Mouse (Mus musculus) lung, embryonic 14.5 days (tissue): Measurements from ENCODE around the gene Gpd1. TPM values are rescaled to one million over a fixed set of nuclear protein-coding genes. Genes with fewer than 3 reads are reported as not detected.

Experiments used
- ATAC-seq: fragments of 200-750 bp; cut with Nextera tagmentation; 2 replicates; pipeline ENCODE4 v1.8.0; 2017; ENCODE audit warnings: mild to moderate bottlenecking, moderate TSS enrichment, moderate library complexity; ENCODE audit not compliant: insufficient read depth
- DNase-seq: peaks from one replicate; pipeline ENCODE4 v3.0.0-alpha.2; 2015
- H3K27ac ChIP-seq: fragments of 300-500 bp; sonication (generic); 2 replicates; pipeline ENCODE4 v1.5.1; 2014; ENCODE audit warnings: low read depth, mild to moderate bottlenecking, moderate library complexity
- H3K27me3 ChIP-seq: fragments of 300-500 bp; sonication (generic); 2 replicates; pipeline ENCODE4 v1.6.1; 2014; ENCODE audit warnings: low read length, control low read depth; ENCODE audit not compliant: insufficient read depth
- H3K36me3 ChIP-seq: fragments of 300-500 bp; sonication (generic); 2 replicates; pipeline ENCODE4 v1.6.1; 2014; ENCODE audit warnings: control low read depth; ENCODE audit not compliant: insufficient read depth
- H3K4me1 ChIP-seq: fragments of 300-500 bp; sonication (generic); 2 replicates; pipeline ENCODE4 v1.6.1; 2014; ENCODE audit warnings: antibody characterized with exemption, control low read depth; ENCODE audit not compliant: insufficient read depth
- H3K4me2 ChIP-seq: fragments of 300-500 bp; sonication (generic); 2 replicates; pipeline ENCODE4 v1.6.1; 2014; ENCODE audit warnings: mild to moderate bottlenecking
- H3K4me3 ChIP-seq: fragments of 300-500 bp; sonication (generic); 2 replicates; pipeline ENCODE4 v1.5.1; 2014; ENCODE audit warnings: low read depth, low read length
- H3K9ac ChIP-seq: fragments of 300-500 bp; sonication (generic); 2 replicates; pipeline ENCODE4 v1.6.1; 2014
- H3K9me3 ChIP-seq: fragments of 300-500 bp; sonication (generic); 2 replicates; pipeline ENCODE4 v1.6.1; 2016; ENCODE audit warnings: low read depth, low read length, control low read depth
- CTCF ChIP-seq: IDR thresholded peaks from 2 replicates; pipeline ENCODE4 v1.5.1; 2016; ENCODE audit warnings: antibody characterized with exemption, low read depth
- WGBS: fragments of 180-500 bp; shearing (Covaris S2); extraction: QIAGEN DNeasy Blood & Tissue Kit; methylation state at CpG from one replicate; pipeline ENCODE4 v1.1.7; 2014; 5-methylcytosine and 5-hydroxymethylcytosine counted together
- polyA plus RNA-seq: library from polyadenylated mRNA; unstranded; fragments of >200 nt; fragmentation: Nextera tagmentation; extraction: Ambion mirVana; gene quantifications from 2 replicates; pipeline ENCODE4 v1.2.1, GENCODE M21; 2014

The Gpd1 gene
- polyA plus RNA-seq, 1 experiment from 2014 or later, result 0.58 TPM

- Histone ChIP-seq H3K4me2 (no peak overlapping the region), H3K27me3 (no peaks in the 10 kb centered on the region), H3K9me3 (no peaks in the 10 kb centered on the region), H3K9ac (no peak overlapping the region), H3K4me3 (no peak overlapping the region), H3K36me3 (peaks cover 53% of the 10 kb centered on the region), H3K27ac (no peak overlapping the region), H3K4me1 (no peaks in the 10 kb centered on the region)
- no peak for TF ChIP-seq CTCF
- no peak for ATAC-seq
- WGBS, result 83% methylated on average over 13 of the region's 13 CpGs
- no peak for DNase-seq
Measured at GRCm38 (mm10) chr15:99715361-99715865, 1.9 kb upstream of the Gpd1 start.

GRCm38 (mm10) chr15:99715982-99716746 lies 1.2 kb upstream of the Gpd1 start:
- Histone ChIP-seq H3K27ac (no peak overlapping the region), H3K9ac (no peak overlapping the region), H3K36me3 (peaks cover 49% of the 10 kb centered on the region), H3K9me3 (no peaks in the 10 kb centered on the region), H3K27me3 (no peaks in the 10 kb centered on the region), H3K4me2 (no peak overlapping the region), H3K4me1 (no peaks in the 10 kb centered on the region), H3K4me3 (no peak overlapping the region)
- ATAC-seq (no peak), DNase-seq (peak; percentile 22)
- WGBS, result 55% methylated on average over 11 of the region's 11 CpGs
- no peak for TF ChIP-seq CTCF

- no peak for TF ChIP-seq CTCF
- no peaks in the 10 kb centered on the region for H3K9me3 ChIP-seq
- no peaks in the 10 kb centered on the region for H3K27me3 ChIP-seq
- DNase-seq, result no peak
- H3K4me3 ChIP-seq, result no peak overlapping the region
- no peak overlapping the region for H3K9ac ChIP-seq
- no peaks in the 10 kb centered on the region for H3K4me1 ChIP-seq
- H3K27ac ChIP-seq, result no peak overlapping the region
- 84% methylated on average over 12 of the region's 12 CpGs for WGBS
- H3K36me3 ChIP-seq, result peaks cover 43% of the 10 kb centered on the region
- no peak overlapping the region for H3K4me2 ChIP-seq
- ATAC-seq, result no peak
Measured at GRCm38 (mm10) chr15:99716814-99717213, 501 bp upstream of the Gpd1 start.

GRCm38 (mm10) chr15:99718461-99719021 lies 1.2 kb downstream of the Gpd1 start:
- no peak overlapping the region for H3K4me2 ChIP-seq
- no peaks in the 10 kb centered on the region for H3K27me3 ChIP-seq
- no peak for TF ChIP-seq CTCF
- H3K27ac ChIP-seq, result no peak overlapping the region
- no peaks in the 10 kb centered on the region for H3K9me3 ChIP-seq
- peaks cover 4% of the 10 kb centered on the region; the same call in 1 of the 2 replicates for H3K4me1 ChIP-seq
- ATAC-seq (no peak), DNase-seq (no peak)
- H3K4me3 ChIP-seq, result no peak overlapping the region
- H3K36me3 ChIP-seq, result peaks cover 25% of the 10 kb centered on the region
- WGBS, result 81% methylated on average over 9 of the region's 9 CpGs
- H3K9ac ChIP-seq, result no peak overlapping the region

- H3K4me3 ChIP-seq, result no peak overlapping the region
- no peaks in the 10 kb centered on the region for H3K9me3 ChIP-seq
- 74% methylated on average over 8 of the region's 8 CpGs for WGBS
- no peak overlapping the region for H3K9ac ChIP-seq
- H3K27ac ChIP-seq, result no peak overlapping the region
- DNase-seq (no peak), ATAC-seq (no peak)
- no peaks in the 10 kb centered on the region for H3K27me3 ChIP-seq
- no peak overlapping the region for H3K4me2 ChIP-seq
- no peak for TF ChIP-seq CTCF
- H3K4me1 ChIP-seq, result peaks cover 8% of the 10 kb centered on the region; the same call in 1 of the 2 replicates
- H3K36me3 ChIP-seq, result peaks cover 12% of the 10 kb centered on the region; the same call in 1 of the 2 replicates
Measured at GRCm38 (mm10) chr15:99719865-99720264, 2.5 kb downstream of the Gpd1 start.

- ATAC-seq (no peak), DNase-seq (no peak)
- peaks cover 11% of the 10 kb centered on the region for H3K4me1 ChIP-seq
- no peak overlapping the region for H3K27ac ChIP-seq
- H3K9ac ChIP-seq, result no peak overlapping the region
- WGBS, result 65% methylated on average over 25 of the region's 25 CpGs
- no peak overlapping the region for H3K4me2 ChIP-seq
- no peak overlapping the region for H3K4me3 ChIP-seq
- H3K36me3 ChIP-seq, result peaks cover 6% of the 10 kb centered on the region; the same call in 1 of the 2 replicates
- TF ChIP-seq CTCF, result no peak
- no peaks in the 10 kb centered on the region for H3K9me3 ChIP-seq
- no peaks in the 10 kb centered on the region for H3K27me3 ChIP-seq
Measured at GRCm38 (mm10) chr15:99721921-99722743, 4.8 kb downstream of the Gpd1 start.
